Mouse (Mus musculus): ENCODE data around the gene Exosc1. TPM values are rescaled to one million over a fixed set of nuclear protein-coding genes. Genes with fewer than 3 reads are reported as not detected.

Gene Exosc1
- total RNA-seq, 2 experiments from 2014 or later, result 11.4 to 13.1 TPM

DNA sequence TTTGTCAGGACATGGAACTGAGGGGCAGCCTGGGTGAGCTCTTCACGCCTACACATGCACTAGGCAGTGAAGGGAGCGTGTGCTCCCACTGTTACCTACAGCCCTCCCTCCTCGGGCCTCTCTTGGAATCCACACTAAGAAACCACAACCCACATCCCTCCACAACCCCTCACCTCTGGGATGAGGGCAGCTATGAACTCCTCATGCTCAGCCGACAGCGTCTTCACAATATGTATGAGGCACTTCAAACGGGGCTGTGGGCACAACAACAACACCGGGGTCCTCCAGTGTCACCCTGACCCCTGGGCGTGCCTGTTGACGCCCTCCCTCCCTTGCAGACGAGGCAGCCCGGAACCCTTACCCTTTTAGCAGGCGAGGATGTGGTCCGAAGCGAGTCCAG, 58.9 kb downstream of the Exosc1 start:
- no peak for DNase-seq

Other genes starting within 250 kb of the Exosc1 start
- under 1 TPM; 0.07 to 0.08 TPM for gene Slit1, start 189.8 kb downstream of the Exosc1 start, total RNA-seq (2021)
- gene Arhgap19, start 131.4 kb downstream of the Exosc1 start, total RNA-seq (2021), result 1 to 10 TPM; 2.0 to 2.6 TPM
- 1 to 10 TPM; 1.7 to 2.5 TPM for gene Frat1, start 103.5 kb downstream of the Exosc1 start, total RNA-seq (2021)
- 1 to 10 TPM; 2.5 to 3.3 TPM for gene Frat2, start 85.3 kb downstream of the Exosc1 start, total RNA-seq (2021)
- gene Rrp12, start 37.2 kb downstream of the Exosc1 start, total RNA-seq (2021), result 10 to 100 TPM; 16.0 to 18.0 TPM
- gene Pgam1, start 21.5 kb downstream of the Exosc1 start, total RNA-seq (2021), result 100 to 1,000 TPM; 128 TPM
- gene Zdhhc16, start 57 bp upstream of the Exosc1 start, total RNA-seq (2021), result 10 to 100 TPM; 12.9 to 14.0 TPM
- 10 to 100 TPM; 13.9 to 14.6 TPM for gene Mms19, start 47.7 kb upstream of the Exosc1 start, total RNA-seq (2021)
- 10 to 100 TPM; 17.7 to 19.2 TPM for gene Ubtd1, start 48.3 kb upstream of the Exosc1 start, total RNA-seq (2021)
- under 1 TPM in 1 of 2 experiments, not detected in 1; 0.47 TPM for gene Ankrd2, start 102.6 kb upstream of the Exosc1 start, total RNA-seq (2021)
- 1 to 10 TPM; 1.3 to 1.7 TPM for gene Hoga1, start 112.2 kb upstream of the Exosc1 start, total RNA-seq (2021)
- not detected for gene 4933411K16Rik, start 118.8 kb upstream of the Exosc1 start, total RNA-seq (2021)
- gene Morn4, start 152.9 kb upstream of the Exosc1 start, total RNA-seq (2021), result 1 to 10 TPM; 2.3 to 3.1 TPM
- gene Pi4k2a, start 157.0 kb upstream of the Exosc1 start, total RNA-seq (2021), result 10 to 100 TPM; 18.2 to 19.3 TPM
- 10 to 100 TPM; 10.1 to 12.4 TPM for gene Avpi1, start 195.6 kb upstream of the Exosc1 start, total RNA-seq (2021)
- gene Marveld1, start 214.0 kb upstream of the Exosc1 start, total RNA-seq (2021), result 10 to 100 TPM; 19.1 to 21.1 TPM
- 10 to 100 TPM; 17.3 to 21.3 TPM for gene Zfyve27, start 230.5 kb upstream of the Exosc1 start, total RNA-seq (2021)

Measured in heart, adult 18-20 months (tissue).